Mouse (Mus musculus) midbrain, postnatal 0 days (tissue): ENCODE measurements around the gene Iqschfp. TPM values are rescaled to one million over a fixed set of nuclear protein-coding genes. Genes with fewer than 3 reads are reported as not detected.

Source experiments
- ATAC-seq: fragments of 200-750 bp; cut with Nextera tagmentation; 2 replicates; pipeline ENCODE4 v1.8.0; 2017; ENCODE audit warnings: moderate number of reproducible peaks, mild to moderate bottlenecking, moderate TSS enrichment, moderate library complexity; ENCODE audit not compliant: low FRiP score
- DNase-seq: peaks from one replicate; pipeline ENCODE4 v3.0.0-alpha.2; 2015; ENCODE audit warnings: low spot score
- H3K27ac ChIP-seq: fragments of 300-500 bp; sonication (generic); 2 replicates; pipeline ENCODE4 v1.5.1; 2014; ENCODE audit warnings: low read depth, mild to moderate bottlenecking, low read length, mixed read lengths
- H3K27me3 ChIP-seq: fragments of 300-500 bp; sonication (generic); 2 replicates; pipeline ENCODE4 v1.6.1; 2014; ENCODE audit warnings: low read length, control low read depth, mixed read lengths; ENCODE audit not compliant: insufficient read depth
- H3K36me3 ChIP-seq: fragments of 300-500 bp; sonication (generic); 2 replicates; pipeline ENCODE4 v1.6.1; 2014; ENCODE audit warnings: low read length, control low read depth, mixed read lengths; ENCODE audit not compliant: insufficient read depth
- H3K4me1 ChIP-seq: fragments of 300-500 bp; sonication (generic); 2 replicates; pipeline ENCODE4 v1.6.1; 2014; ENCODE audit warnings: mild to moderate bottlenecking, control low read depth, antibody characterized with exemption, low read length, mixed read lengths; ENCODE audit not compliant: insufficient read depth
- H3K4me2 ChIP-seq: fragments of 300-500 bp; sonication (generic); 2 replicates; pipeline ENCODE4 v1.6.1; 2014; ENCODE audit warnings: low read depth, mild to moderate bottlenecking, low read length, mixed read lengths; ENCODE audit not compliant: poor library complexity, severe bottlenecking
- H3K4me3 ChIP-seq: fragments of 300-500 bp; sonication (generic); 2 replicates; pipeline ENCODE4 v1.5.1; 2014; ENCODE audit warnings: low read depth, mild to moderate bottlenecking, low read length, moderate library complexity
- H3K9ac ChIP-seq: fragments of 300-500 bp; sonication (generic); replicated peaks from 2 replicates; pipeline ENCODE4 v1.6.1; 2014; ENCODE audit warnings: mild to moderate bottlenecking, low read length, moderate library complexity, mixed read lengths; ENCODE audit not compliant: poor library complexity, severe bottlenecking
- H3K9me3 ChIP-seq: fragments of 300-500 bp; sonication (generic); 2 replicates; pipeline ENCODE4 v1.6.1; 2016; ENCODE audit warnings: low read length, control low read depth
- CTCF ChIP-seq: IDR thresholded peaks from 2 replicates; pipeline ENCODE4 v1.5.1; 2016; ENCODE audit warnings: antibody characterized with exemption, mild to moderate bottlenecking
- WGBS: fragments of 180-500 bp; shearing (Covaris S2); extraction: QIAGEN DNeasy Blood & Tissue Kit; methylation state at CpG from one replicate; pipeline ENCODE4 v1.1.7; 2014; 5-methylcytosine and 5-hydroxymethylcytosine counted together
- polyA plus RNA-seq: library from polyadenylated mRNA; unstranded; fragments of >200 nt; fragmentation: Nextera tagmentation; extraction: Ambion mirVana; gene quantifications from 2 replicates; pipeline ENCODE4 v1.2.1, GENCODE M21; 2015
- total RNA-seq: library from RNA; depleted of rRNA; stranded (reverse); fragments of >200 nt; gene quantifications from 2 replicates; pipeline ENCODE4 v1.2.3, GENCODE M21; 2014

Iqschfp gene
- total and polyA plus RNA-seq, 2 experiments from 2014 or later: 4.5 to 5.7 TPM

DNA sequence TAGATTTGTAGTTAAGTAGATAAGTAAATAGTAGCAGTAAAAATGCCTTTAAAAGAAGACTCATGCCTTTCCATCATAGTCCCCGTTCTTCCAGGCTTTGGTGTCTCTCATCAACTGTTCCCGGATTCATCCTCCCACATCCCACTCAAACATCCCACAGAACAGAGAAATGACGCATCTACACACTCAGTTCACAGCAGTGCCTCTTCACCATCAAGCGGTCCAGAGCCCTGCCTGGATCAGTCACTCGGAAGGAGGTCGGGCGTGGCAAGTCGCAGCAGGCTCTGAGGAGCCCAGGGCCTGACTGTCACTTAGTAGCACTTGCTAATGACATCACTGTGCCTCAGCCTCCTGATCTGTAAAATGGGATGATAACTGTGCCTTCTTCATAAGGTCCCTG, 714.7 kb downstream of the Iqschfp start:
- H3K27ac ChIP-seq: no peak overlapping the region
- no peak for ATAC-seq

DNA sequence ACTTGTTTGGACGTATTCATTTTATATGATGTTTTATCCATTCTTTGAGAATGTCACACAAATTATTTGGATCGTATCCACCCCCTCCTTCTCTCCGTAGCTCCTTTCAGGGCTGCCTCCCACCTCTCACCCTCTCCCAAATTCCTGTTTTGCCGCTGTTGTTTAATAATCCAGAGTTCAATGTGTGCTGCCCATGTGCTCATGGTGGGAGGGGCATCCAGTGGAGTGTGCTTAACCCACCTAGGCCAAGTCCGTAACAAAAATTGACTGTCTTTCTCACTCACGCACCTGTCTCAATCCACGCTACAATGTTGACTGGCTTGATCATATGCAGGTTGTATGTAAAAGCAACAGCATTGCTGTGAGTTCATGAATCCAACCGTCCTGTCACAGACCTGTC, 715.3 kb downstream of the Iqschfp start:
- Histone ChIP-seq H3K27ac (no peak overlapping the region), H3K9me3 (no peaks in the 10 kb centered on the region), H3K27me3 (no peaks in the 10 kb centered on the region), H3K4me2 (no peak overlapping the region), H3K36me3 (peaks cover 3% of the 10 kb centered on the region; the same call in 1 of the 2 replicates), H3K4me1 (peaks cover 2% of the 10 kb centered on the region; the same call in 1 of the 2 replicates), H3K4me3 (no peak overlapping the region), H3K9ac (no peak overlapping the region)
- no peak for TF ChIP-seq CTCF
- DNase-seq (no peak), ATAC-seq (no peak)
- 91% methylated on average over 8 of the region's 8 CpGs for WGBS

More for the DNA sequence above, 714.7 kb downstream of the Iqschfp start:
- 96% methylated on average over 8 of the region's 8 CpGs for WGBS
- no peak for TF ChIP-seq CTCF
- no peaks in the 10 kb centered on the region for H3K9me3 ChIP-seq
- H3K4me2 ChIP-seq: no peak overlapping the region
- H3K4me3 ChIP-seq: no peak overlapping the region
- no peak for DNase-seq
- peaks cover 3% of the 10 kb centered on the region; the same call in 1 of the 2 replicates for H3K36me3 ChIP-seq
- H3K27me3 ChIP-seq: no peaks in the 10 kb centered on the region
- H3K4me1 ChIP-seq: peaks cover 2% of the 10 kb centered on the region; the same call in 1 of the 2 replicates
- H3K9ac ChIP-seq: no peak overlapping the region

DNA sequence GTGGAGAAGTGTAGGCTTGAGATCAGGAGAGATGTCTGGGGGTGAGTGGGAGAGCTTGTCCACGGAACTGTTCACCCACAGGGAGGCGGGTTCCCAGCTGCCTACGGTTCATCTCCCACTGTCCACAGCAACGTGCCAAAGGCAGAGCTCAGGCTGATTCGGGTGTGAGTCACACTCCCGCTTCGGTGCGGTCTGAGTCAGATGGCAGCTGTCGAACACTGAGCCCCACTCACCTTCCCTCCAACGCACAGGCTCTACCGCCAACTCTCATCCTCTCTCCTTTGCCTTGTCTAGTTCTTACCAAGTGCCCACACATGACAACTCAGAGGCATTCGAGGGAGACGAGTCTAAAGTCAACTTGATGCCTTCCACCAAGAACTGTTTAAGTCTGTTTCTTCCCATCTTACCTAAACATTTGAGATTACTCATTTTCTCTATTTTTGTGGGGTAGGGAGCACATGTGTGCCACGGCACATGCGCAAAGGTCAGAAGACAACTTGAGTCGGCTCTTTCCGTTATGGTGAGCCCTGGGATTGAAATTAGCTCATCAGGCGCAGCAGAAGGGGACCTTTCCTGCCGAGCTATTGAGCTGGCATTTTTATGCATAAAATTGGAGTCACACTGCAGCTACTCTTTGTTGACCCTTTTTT, 716.9 kb downstream of the Iqschfp start:
- Histone ChIP-seq H3K9ac (no peak overlapping the region), H3K4me3 (no peak overlapping the region), H3K27ac (no peak overlapping the region), H3K4me2 (no peak overlapping the region), H3K36me3 (no peaks in the 10 kb centered on the region), H3K27me3 (no peaks in the 10 kb centered on the region), H3K4me1 (peaks cover 3% of the 10 kb centered on the region; the same call in 1 of the 2 replicates), H3K9me3 (no peaks in the 10 kb centered on the region)
- WGBS: 77% methylated on average over 19 of the region's 19 CpGs
- no peak for TF ChIP-seq CTCF
- no peak for ATAC-seq
- no peak for DNase-seq

DNA sequence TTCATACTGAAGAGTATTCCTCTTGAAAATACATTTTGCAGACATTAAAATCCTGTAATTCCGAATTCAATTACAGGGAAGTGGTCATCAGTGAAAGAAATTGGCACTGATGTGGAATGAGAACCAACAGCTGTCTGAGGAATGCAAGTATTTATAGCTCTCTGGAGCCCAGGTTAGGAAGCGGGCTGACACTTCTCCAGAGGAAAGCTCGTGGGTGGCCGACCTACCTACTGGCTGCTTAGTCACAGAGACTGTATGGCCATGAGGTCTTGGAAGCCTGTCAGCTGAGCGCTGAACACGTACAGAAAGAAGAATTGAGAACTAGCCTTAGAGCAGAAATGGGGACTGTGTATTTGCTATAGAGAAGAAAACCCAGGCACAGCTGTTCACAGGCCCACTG, 718.0 kb downstream of the Iqschfp start:
- H3K27ac ChIP-seq: no peak overlapping the region
- ATAC-seq: no peak
- H3K9me3 ChIP-seq: no peaks in the 10 kb centered on the region
- no peak overlapping the region for H3K4me3 ChIP-seq
- H3K4me1 ChIP-seq: 0 out of 2 replicates have a peak, but pooled peaks cover 3% of the 10 kb centered on the region
- H3K27me3 ChIP-seq: no peaks in the 10 kb centered on the region
- H3K36me3 ChIP-seq: no peaks in the 10 kb centered on the region
- no peak for DNase-seq
- WGBS: 76% methylated on average over 6 of the region's 6 CpGs
- TF ChIP-seq CTCF: no peak
- no peak overlapping the region for H3K9ac ChIP-seq
- H3K4me2 ChIP-seq: no peak overlapping the region

DNA sequence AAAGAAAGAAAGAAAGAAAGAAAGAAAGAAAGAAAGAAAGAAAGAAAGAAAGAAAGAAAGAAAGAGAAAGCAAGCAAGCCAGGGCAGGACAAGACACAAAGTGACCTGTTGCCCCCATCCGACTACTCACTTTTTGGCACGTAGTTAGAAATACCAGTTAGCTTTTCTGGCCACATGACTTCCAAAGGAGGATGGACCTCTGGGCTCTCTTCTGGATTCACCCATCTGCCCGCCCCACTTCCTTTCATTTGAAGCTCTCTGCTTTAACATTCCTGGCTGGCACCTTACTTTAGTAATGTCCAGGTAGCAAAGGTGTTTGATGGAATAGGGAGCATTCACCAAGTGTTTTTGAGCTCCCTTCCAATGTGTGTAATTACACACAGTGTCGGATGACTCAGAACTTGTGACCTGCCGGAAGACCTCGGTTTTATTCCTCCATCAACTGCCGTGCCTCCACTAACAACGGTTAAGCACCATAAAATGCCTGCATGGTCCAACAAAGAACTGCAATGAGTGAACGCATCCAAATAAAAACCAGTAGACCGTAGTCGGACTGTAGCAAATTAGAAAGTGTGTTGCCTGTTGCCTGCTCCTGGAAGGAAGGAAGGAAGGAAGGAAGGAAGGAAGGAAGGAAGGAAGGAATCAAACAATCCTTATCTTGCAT, 718.7 kb downstream of the Iqschfp start:
- H3K36me3 ChIP-seq: no peaks in the 10 kb centered on the region
- H3K4me3 ChIP-seq: no peak overlapping the region
- ATAC-seq (no peak), DNase-seq (no peak)
- no peaks in the 10 kb centered on the region for H3K27me3 ChIP-seq
- WGBS: 87% methylated on average over 11 of the region's 11 CpGs
- no peak overlapping the region for H3K27ac ChIP-seq
- no peaks in the 10 kb centered on the region for H3K9me3 ChIP-seq
- no peak for TF ChIP-seq CTCF
- H3K4me1 ChIP-seq: 0 out of 2 replicates have a peak, but pooled peaks cover 3% of the 10 kb centered on the region
- no peak overlapping the region for H3K4me2 ChIP-seq
- H3K9ac ChIP-seq: no peak overlapping the region
